ENCODE assay signal across 17 mouse cellular contexts in the genomic region with DNA sequence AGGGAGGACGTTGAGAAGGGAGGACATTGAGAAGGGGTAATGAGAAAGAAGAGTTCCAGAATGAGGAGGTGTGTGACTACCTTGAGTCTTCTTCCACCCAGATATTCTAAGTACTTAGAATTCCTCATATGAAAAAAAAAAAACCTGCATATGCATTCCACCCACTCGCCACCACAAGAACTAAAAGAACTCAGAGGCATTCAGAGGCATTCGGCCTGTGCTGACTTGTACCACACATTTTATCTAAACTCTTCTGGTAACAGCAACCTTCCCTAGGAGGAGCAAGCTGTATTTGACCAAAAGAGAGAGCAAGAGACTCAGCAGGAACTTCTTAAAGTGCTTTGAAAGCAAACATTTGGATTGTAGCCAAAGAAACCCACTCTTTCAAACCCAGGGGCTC.
DNase-seq lines count a peak whose midpoint lies in the region; ATAC-seq and TF ChIP-seq lines count a peak whose summit lies in the region.
"Had no signal": no experiment of that assay in that cellular context is flagged by ENCODE, and none has a peak within 500 bp of the region (broad histone marks: within the 10 kb centered on the region; RNA-seq: fewer than 3 reads in every experiment).

No protein-coding gene starts in this region.

- ATAC-seq in heart, embryonic 14.5 days (ENCODE audit: insufficient number of reproducible peaks, insufficient read depth, low FRiP score, low read depth): no peak
- ATAC-seq in heart, embryonic 12.5 days (ENCODE audit: insufficient number of reproducible peaks, low FRiP score): no peak
- no peak for ATAC-seq in lung, embryonic 15.5 days (ENCODE audit: borderline replicate concordance, extremely low read depth, low FRiP score, low TSS enrichment)
- no peak for ATAC-seq in kidney, embryonic 16.5 days (ENCODE audit: low FRiP score, low TSS enrichment)
- ATAC-seq: hindbrain, postnatal 0 days had no signal

- no peak for TF ChIP-seq CTCF in lung, adult 2 months (IDR thresholded peaks at IDR 0.05; ENCODE audit: insufficient read depth, low read length)

- no peak for TF ChIP-seq POLR2A in lung, adult 2 months (IDR thresholded peaks at IDR 0.05; ENCODE audit: borderline replicate concordance, extremely low read depth, low read depth, low read length)

- H3K36me3 ChIP-seq in heart, embryonic 14.5 days (ENCODE audit: control insufficient read depth, insufficient read depth, low read length): no peaks in the 10 kb centered on the region
- no peaks in the 10 kb centered on the region for H3K36me3 ChIP-seq in heart, embryonic 12.5 days
- no peaks in the 10 kb centered on the region for H3K36me3 ChIP-seq in lung, embryonic 15.5 days
- no peaks in the 10 kb centered on the region for H3K36me3 ChIP-seq in kidney, embryonic 16.5 days (ENCODE audit: insufficient read depth, low read length)

- H3K9ac ChIP-seq in heart, embryonic 14.5 days (ENCODE audit: low read length): no peak overlapping the region
- no peak overlapping the region for H3K9ac ChIP-seq in heart, embryonic 12.5 days
- no peak overlapping the region for H3K9ac ChIP-seq in lung, embryonic 15.5 days
- H3K9ac ChIP-seq in kidney, embryonic 16.5 days (replicated peaks; ENCODE audit: low read length): no peak overlapping the region

- peak overlapping the region; percentile 33 to 53; a peak in 3 of 4 replicates for H3K27ac ChIP-seq in heart, embryonic 14.5 days (replicated peaks in 1 of 2; ENCODE audit: control insufficient read depth in 1 of 2, insufficient read depth in 1 of 2, low read depth in 2 of 2, low read length in 2 of 2)
- H3K27ac ChIP-seq in heart, embryonic 12.5 days (ENCODE audit: poor library complexity, severe bottlenecking): no peak overlapping the region
- peak overlapping the region; percentile 44 for H3K27ac ChIP-seq in lung, embryonic 15.5 days
- H3K27ac ChIP-seq in kidney, embryonic 16.5 days (ENCODE audit: low read length): no peak overlapping the region
- H3K27ac ChIP-seq: hindbrain, postnatal 0 days; macrophage; stomach, postnatal 0 days had no signal

- no peaks in the 10 kb centered on the region for H3K27me3 ChIP-seq in heart, embryonic 14.5 days (ENCODE audit: control insufficient read depth, insufficient read depth, low read length)
- H3K27me3 ChIP-seq in heart, embryonic 12.5 days (replicated peaks): no peaks in the 10 kb centered on the region
- H3K27me3 ChIP-seq in lung, embryonic 15.5 days: no peaks in the 10 kb centered on the region
- no peaks in the 10 kb centered on the region for H3K27me3 ChIP-seq in kidney, embryonic 16.5 days (ENCODE audit: insufficient read depth, low read length)

- H3K4me2 ChIP-seq in heart, embryonic 14.5 days (ENCODE audit: low read length): peak overlapping the region; percentile 18
- no peak overlapping the region for H3K4me2 ChIP-seq in heart, embryonic 12.5 days
- H3K4me2 ChIP-seq in lung, embryonic 15.5 days: no peak overlapping the region
- no peak overlapping the region for H3K4me2 ChIP-seq in kidney, embryonic 16.5 days (replicated peaks; ENCODE audit: low read depth, low read length)

- no peak for DNase-seq in lung, adult 2 months
- peak; percentile 11 for DNase-seq in fat pad, adult 2 months (ENCODE audit: extremely low read depth, low read depth, low spot score)
- peak; percentile 18 to 49 for DNase-seq in left cerebral cortex, postnatal 36 days (ENCODE audit: low spot score in 2 of 2)
- no peak for DNase-seq in thymus, postnatal 10 days (ENCODE audit: low spot score in 2 of 2)
- DNase-seq: adrenal gland, postnatal 10 days; cerebellum, postnatal 10 days; gastrocnemius, postnatal 14 days; kidney, adult 9 months; midbrain, embryonic 14.5 days; spleen, adult 18-20 months had no signal

- no peak overlapping the region for H3K4me3 ChIP-seq in heart, embryonic 14.5 days (ENCODE audit: control insufficient read depth in 1 of 2, insufficient read depth in 1 of 2, low read depth in 1 of 2, low read length in 2 of 2)
- no peak overlapping the region for H3K4me3 ChIP-seq in heart, embryonic 12.5 days
- no peak overlapping the region for H3K4me3 ChIP-seq in lung, embryonic 15.5 days
- no peak overlapping the region for H3K4me3 ChIP-seq in lung, adult 2 months (replicated peaks; ENCODE audit: extremely low read depth, low read depth, low read length)
- H3K4me3 ChIP-seq in kidney, embryonic 16.5 days (ENCODE audit: low read length): no peak overlapping the region

- intact Hi-C loops in left cerebral cortex, postnatal 36 days (cut with DNase I): loop anchor here (5.0 kb wide), 1 partner anchor 40 kb away; no protein-coding TSS in a partner anchor

- no peaks in the 10 kb centered on the region for H3K9me3 ChIP-seq in heart, embryonic 14.5 days (ENCODE audit: control insufficient read depth, low read length)
- no peaks in the 10 kb centered on the region for H3K9me3 ChIP-seq in heart, embryonic 12.5 days (replicated peaks)
- no peaks in the 10 kb centered on the region for H3K9me3 ChIP-seq in lung, embryonic 15.5 days
- no peaks in the 10 kb centered on the region for H3K9me3 ChIP-seq in kidney, embryonic 16.5 days (ENCODE audit: low read length)

- 27% methylated on average over 3 of the region's 3 CpGs for WGBS in heart, embryonic 14.5 days
- WGBS in heart, embryonic 12.5 days: 36% methylated on average over 3 of the region's 3 CpGs
- 29% methylated on average over 3 of the region's 3 CpGs for WGBS in lung, embryonic 15.5 days
- WGBS in lung, adult 2 months: 60% methylated on average over 3 of the region's 3 CpGs
- 66% methylated on average over 3 of the region's 3 CpGs for WGBS in kidney, embryonic 16.5 days

- peaks cover 2 to 18% of the 10 kb centered on the region in 2 experiments; a peak in 3 of 4 replicates for H3K4me1 ChIP-seq in heart, embryonic 14.5 days (ENCODE audit: control insufficient read depth in 2 of 2, insufficient read depth in 2 of 2, low read length in 2 of 2)
- H3K4me1 ChIP-seq in heart, embryonic 12.5 days (replicated peaks): peaks cover 11% of the 10 kb centered on the region; the same call in 1 of the 2 replicates
- H3K4me1 ChIP-seq in lung, embryonic 15.5 days: peaks cover 7% of the 10 kb centered on the region; the same call in 1 of the 2 replicates
- H3K4me1 ChIP-seq in lung, adult 2 months (ENCODE audit: control insufficient read depth, insufficient read depth, low read length): no peaks in the 10 kb centered on the region
- H3K4me1 ChIP-seq in kidney, embryonic 16.5 days (ENCODE audit: insufficient read depth, low read length): no peaks in the 10 kb centered on the region

Comparison
In these comparisons a context has a peak if more than half of its experiments do, and no peak if none do; other contexts are left out.
1. H3K27ac ChIP-seq: peak in heart, embryonic 14.5 days (2 of 2) and lung, embryonic 15.5 days (single experiment); none in heart, embryonic 12.5 days (single experiment) and kidney, embryonic 16.5 days (single experiment).
2. DNase-seq: peak in fat pad, adult 2 months (single experiment) and left cerebral cortex, postnatal 36 days (2 of 2); none in lung, adult 2 months (single experiment) and thymus, postnatal 10 days (0 of 2).